Mouse (Mus musculus): Measurements from ENCODE around the gene Slc45a3. TPM values are rescaled to one million over a fixed set of nuclear protein-coding genes. Genes with fewer than 3 reads are reported as not detected.

The Slc45a3 gene
- under 1 TPM; 0.72 to 0.89 TPM for total RNA-seq (2021)
- long read RNA-seq, partial matches to known transcripts, result 0 of 1 reads
- long read RNA-seq, other reads (novel, unspliced or antisense), result 0 of 1 reads

DNA sequence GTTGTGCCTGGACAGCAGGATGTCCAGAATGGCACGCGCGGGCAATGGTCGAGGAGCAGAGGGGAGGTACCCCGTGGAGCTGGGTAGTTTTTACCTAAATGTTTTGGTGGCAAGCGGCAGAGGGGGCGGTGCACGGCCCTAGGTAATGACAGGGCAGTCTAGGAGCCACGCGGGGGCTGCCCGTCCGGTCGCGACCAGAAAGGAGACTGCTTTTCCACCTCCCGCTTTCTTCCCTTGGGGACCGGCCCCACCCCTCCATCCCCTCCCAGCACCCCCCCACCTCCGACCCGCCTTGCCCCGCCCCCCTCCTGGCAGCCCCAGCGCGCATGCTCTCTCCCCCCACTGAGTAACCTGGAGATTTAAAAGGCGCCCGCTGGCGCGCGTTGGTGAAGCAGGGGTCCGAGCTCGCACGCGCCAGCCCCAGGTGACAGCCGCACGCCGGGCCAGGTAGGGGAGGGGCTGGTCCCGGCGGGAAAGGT lies at the start of gene Slc45a3:
Gene Slc45a3 (plus strand): TSS at position 362 of the 479 bp plus-strand sequence.
- DNase-seq (ENCODE audit: low spot score in 2 of 2), result no peak

DNA sequence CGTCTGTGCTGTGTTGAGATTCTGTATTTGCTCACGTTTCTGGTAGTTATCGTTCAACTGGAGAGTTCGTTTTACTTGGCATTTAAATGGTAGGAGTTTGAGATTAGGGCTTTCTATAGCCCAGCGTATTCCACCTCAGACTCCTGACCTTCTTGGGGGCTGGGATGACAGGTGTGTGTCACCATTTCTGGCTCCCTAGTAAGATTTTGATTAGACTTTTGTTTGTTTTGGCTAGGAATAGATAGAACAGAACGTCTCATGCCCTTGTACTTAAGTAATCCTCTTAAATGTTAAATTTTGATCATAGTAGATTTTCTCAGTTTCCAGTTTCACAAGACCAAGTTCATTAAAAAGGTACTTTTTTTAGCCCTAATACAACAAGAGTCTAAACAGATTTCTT lies 45.1 kb upstream of the Slc45a3 start:
- no peak for DNase-seq (ENCODE audit: low spot score in 2 of 2)

DNA sequence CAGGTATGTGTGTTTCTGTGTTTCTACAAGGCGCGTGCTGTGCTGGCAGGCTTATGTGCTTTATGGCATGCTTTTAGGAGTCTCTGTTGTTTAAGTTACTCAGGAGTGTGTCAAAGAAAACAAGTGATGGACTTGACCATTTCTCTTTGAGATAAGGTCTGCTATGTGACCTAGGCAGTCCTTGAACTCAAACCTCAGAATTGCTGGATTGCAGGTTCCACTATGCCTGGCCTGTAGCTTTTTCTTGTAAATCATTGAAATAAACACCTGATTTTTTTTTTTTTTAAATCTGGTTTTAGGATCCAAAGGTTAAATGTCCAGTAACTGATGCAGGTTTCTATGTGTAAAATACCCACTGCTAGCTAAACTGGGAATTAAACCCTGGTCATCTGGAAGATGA lies 43.7 kb upstream of the Slc45a3 start:
- no peak for DNase-seq (ENCODE audit: low spot score in 2 of 2)

DNA sequence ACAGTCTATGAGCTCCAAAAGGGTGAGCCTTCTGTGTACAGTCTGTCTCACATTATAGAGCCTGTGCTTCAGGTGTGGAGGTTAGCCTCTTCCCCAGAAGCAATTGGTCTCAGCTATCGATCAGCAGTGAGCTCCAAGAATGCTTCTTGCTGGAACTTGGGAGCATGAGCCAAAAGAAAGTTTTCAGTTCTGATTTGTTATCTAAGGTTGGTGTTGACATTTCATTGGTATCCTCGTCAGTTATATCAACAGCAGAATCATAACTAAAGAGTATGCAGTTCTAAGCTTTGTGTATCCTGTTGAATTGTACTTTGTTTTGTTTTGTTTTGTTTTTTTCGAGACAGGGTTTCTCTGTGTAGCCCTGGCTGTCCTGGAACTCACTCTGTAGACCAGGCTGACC lies 40.7 kb upstream of the Slc45a3 start:
- no peak for DNase-seq (ENCODE audit: low spot score in 2 of 2)

DNA sequence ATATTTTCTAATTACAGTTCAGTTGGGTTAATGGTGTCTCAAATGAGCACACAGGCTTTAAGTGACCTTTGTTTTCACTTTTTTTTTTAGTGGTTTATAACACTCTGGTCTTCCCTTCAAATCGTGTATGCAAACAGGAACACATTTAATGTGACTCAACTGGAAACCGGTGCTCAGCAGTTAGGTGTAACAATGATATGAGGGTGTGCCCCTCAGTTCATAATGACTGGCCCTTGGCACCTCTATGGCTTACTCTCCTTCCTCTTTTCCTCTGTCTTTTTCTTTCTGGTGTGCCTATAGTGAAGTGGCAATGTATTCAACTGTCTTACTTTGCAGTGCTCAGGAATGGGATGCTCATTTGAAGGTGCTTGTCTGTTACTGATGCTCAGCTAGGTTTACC lies 29.3 kb upstream of the Slc45a3 start:
- no peak for DNase-seq (ENCODE audit: low spot score in 2 of 2)

DNA sequence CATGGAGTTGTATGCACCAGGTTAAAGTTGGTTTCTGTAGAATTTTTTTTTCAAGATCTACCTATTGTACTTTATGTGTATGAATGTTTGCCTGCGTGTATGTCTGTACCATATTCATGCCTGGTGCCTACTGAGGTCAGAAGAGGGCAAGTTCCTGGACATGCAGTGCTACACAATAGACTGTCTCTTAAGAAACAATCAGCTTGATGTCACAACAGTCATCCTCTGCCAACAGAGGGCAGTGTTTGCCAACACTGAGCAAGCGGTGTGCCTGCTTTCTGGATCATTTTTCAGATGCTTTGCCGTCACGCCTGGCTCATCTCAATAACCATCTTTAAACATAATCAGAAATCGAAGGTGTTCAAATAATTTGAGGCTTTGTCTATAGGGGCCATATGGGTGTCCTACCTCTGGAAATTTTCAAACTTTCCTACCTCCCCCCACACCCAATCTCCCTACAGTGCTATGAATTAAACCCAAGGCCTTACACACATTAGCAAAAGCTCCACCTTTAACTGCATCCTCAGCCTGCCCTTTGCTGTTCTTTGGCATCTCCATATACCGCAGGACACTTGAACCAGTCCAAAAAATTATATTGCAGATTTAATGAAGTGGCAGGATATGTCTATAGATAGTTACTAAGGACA lies 25.0 kb upstream of the Slc45a3 start:
- DNase-seq (ENCODE audit: low spot score in 2 of 2), result peak; percentile 50 to 85

DNA sequence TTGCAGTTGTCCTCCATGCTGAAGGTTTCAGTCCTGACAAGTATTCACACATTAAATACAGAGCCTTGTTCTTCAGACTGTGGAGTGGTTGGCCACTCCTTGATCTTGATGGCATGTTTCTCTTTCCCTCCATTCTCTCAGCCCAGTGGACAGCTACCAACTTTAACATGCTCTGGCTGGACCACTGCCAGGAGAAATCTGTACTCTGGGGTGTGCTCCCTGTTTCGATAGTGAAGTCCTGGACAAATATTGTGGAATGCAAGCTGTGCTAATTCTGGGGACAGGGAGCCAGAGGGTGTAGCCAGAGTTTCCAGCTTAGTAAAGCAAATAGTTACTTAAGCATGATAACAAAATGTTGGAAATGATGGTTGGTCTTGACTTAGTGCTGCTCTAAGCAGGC lies 24.0 kb upstream of the Slc45a3 start:
- no peak for DNase-seq (ENCODE audit: low spot score in 2 of 2)

DNA sequence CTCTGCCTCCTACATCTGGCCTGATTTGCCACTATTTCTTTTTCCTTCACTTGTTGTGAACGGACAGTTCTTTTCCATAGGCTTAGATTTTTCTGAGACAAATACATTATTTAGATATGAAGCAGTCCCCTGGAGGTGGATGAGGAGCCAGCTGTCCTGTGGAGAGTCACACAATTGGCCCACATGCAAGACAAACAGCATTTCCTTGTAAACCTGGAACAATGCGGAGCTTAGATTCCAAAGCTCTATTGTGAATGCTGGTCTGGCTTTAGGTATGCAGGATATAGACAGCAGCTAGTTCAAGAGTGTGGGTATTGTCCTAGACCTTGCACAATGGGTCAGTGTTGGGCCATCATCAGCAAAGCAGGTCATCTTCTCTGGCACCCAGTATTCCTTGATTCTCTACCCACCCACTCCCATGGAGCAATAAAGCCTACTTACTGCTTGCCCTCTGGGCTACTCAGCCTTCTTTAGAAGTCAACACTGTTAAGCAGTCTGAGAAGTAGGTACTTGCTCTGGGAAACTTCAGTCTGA lies 22.0 kb upstream of the Slc45a3 start:
- no peak for DNase-seq (ENCODE audit: low spot score in 2 of 2)

DNA sequence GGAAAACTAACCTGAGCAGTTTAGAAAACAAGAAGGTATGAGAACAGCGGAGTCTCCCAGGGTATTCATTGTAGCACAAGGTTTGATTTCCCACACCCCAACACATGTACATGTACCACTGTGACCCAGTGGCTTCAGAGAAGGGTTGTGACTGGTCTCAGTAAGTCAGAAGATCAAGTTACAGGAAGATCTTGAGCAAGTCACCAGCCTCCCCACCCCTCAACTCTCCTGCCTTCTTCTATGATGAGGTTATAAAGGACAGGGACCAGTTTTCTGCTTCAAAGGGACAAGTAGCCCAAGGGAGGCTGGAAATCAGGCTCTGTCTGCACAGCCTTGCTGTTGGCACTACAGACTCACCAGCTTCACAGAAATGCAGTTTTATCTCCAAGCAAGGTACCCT lies 21.3 kb upstream of the Slc45a3 start:
- DNase-seq (ENCODE audit: low spot score in 2 of 2), result no peak

DNA sequence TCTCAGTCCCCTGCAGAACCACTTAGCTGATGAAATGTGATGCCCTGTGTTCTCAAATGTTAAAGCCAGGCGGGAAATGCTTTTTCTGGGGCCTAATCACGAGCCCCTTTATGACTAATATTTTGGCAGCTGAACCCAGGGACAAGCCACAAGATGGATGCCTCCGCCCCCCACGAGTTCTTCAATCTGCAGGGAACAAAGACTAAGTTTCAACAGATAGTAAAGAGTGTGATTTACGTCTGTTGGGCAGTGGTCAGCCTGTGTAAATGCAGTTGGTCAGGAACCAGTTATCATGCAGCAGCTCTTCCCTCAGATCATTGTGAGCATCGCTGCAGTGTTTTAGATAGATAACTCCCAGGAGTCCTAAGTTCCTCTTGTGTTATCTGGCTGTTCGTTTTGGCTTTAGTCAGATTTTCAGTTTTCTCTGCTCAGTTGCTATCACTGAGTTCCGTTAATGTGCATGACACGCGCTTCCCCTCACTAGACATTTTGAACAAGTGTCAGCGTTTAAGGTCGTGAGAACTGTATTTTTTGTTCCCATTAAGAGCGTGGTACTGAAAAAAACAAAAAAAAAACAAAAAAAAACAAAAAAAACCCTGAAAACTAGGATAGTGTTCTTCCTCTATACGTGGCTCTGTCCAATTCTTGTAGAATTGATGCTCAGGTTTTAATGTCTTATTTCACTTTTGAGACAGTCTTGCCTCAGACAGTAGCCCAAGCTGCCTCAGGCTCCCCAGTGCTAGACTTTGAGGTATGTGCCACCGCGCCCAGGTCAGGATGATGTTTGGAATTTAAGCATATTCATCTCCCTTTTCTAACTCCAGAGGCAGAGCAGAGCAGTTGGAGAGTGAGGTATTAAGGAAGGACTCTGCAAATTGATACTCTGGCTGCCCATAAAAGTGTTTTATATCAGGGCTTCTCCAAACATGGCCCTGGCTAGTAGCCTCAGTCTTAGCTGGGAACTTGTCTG lies 19.9 kb upstream of the Slc45a3 start:
- DNase-seq (ENCODE audit: low spot score in 2 of 2), result no peak

DNA sequence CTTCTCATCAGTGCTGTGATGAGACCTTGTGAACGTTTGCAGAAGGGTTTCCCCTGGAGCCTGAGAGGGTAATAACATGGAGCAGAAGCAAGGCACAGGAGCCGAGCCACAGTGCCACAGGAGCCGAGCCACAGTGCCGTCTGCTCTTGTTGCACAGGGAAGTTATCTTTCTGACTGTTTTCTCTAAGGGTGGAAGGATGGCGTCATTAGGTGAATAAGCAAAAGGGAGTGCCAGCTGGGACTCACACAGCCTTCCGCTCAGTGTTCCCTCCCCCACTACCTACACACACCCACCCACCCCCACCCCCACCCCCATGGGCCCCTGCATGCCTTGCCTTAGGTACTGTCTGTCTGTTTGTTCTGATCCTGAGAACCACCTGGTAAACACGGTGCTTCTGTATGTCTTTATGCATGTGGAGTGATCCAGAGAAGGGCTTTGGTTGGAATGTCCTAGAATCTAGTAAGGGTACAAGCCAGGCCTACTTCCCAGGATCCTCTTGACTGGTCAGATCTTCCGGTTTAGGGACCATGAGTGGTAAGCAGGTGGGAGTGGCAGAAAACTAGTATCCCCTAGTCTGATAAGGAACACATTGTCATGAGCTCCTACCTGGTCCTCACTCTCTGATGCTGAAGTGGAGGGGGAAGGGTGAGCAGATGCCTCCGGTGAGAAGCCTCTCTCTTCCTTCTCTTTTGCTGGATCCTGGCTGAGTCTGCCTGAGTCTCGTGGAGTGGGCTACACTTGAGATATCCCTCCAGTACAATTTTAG lies 16.9 kb upstream of the Slc45a3 start:
- no peak for DNase-seq (ENCODE audit: low spot score in 2 of 2)

DNA sequence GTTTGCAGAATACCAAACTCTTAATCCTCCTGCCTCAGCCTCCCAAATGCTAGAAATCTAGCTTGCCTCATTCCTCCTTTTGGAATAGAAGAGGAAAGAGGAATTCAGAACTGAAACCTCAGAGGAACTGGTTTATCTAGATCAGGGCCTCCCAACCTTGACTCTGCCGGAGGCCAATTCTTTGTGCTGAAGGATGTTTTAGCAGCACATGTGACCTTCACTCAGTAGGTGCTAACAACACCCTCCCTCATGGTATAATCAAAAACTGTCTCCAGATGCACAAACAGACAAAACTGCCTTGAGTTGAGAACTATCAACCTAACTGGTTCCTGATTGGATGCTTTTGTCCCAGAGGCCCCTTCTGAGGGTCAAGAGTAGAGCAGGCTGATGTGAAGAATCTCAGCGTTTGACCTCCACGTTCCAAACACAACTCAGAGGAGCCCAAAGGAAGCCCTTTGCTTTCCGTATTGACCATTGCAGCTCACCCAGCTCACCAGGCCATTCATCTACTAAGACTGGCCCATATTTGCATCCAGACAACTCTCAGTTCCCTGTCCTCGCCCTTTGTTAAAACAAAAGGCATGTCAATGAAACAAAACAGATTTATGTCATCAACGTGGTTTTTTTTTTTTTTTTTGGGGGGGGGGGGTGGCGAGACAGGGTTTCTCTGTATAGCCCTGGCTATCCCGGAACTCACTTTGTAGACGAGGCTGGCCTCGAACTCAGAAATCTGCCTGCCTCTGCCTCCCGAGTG lies 16.1 kb upstream of the Slc45a3 start:
- no peak for DNase-seq (ENCODE audit: low spot score in 2 of 2)

DNA sequence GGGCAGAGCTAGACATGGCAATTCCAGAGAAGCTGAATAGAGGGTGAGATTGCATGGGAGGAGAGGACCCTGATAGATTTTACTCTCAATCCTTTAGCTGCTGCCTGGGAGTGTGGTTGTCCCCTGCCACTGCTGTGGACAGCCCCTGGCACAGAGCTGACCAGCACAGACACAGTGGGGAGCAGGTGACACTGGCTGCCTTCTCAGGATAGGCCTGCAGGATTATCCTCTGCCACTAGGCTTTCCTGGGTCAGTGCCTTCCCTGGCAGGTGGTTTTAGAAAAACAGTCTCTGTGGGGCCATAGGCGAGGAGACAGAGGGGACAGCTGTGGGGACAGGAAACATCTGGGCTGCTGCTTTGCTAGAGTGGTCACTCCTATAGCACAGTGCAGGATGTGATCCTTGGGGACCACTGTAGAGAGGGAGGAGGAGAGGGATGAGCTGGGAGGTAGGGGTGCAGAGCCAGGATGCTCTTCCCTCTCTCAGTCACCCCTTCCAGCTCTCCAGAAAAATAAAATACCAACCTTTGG lies 14.7 kb upstream of the Slc45a3 start:
- DNase-seq (ENCODE audit: low spot score in 2 of 2), result no peak

DNA sequence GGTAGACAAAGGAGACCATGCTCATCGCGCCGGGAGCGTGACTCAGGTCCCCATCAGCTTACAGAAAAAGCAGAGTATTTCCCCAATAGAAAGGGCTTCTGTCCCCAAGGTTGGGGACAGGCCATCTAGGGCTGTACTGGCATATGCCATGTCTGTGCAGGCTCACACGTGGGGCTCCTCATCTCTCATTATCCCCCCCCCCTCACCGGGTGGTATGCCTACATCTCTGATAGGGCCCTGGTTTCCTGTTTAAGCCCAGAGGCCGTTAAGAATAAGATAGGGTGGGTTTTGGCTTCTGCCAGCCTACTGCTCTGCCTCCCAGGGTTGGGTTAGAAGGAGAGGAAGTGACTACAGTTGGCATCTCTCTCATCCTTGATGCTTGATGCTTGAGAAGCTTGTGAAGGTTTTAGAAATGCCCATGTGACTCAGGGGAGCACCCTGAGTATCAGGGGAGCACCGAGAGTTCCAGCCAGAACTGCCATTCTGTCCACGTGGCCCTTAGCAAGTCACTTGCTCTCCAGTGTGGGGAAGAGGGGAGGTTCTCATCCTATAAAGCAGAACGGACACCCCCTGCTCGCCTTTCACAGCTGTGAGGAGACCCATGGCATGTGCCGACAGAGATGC lies 8.4 kb upstream of the Slc45a3 start:
- no peak for DNase-seq (ENCODE audit: low spot score in 2 of 2)

DNA sequence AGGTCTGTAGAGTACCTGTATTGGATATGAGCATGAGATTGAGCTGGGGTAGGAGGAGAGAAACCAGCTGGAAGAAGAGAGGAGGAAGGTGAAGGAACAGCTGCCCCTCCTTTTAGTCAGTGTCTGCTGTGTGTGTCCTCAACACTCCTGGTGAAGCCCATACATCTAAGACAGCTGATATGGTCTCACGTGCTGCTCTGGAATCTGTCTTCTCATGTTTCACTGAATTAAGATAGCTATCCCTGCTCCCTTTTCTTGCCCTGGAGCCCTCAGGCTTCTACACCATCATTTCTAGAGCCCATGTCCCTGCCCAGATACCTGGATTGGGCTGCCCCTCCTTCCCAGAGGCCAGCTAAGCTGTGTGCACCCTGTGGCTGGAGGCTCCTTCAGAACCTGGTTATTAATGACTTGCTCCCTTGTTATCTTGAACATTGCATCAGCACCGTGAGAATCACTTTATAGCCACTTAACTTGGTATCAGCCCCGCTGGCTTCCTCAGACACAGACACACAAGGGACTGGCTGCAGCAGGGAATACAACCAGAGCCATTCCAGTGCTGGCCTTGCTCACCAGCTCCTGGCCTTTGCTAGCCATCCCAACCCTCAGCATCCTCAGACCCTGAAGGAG lies 7.5 kb upstream of the Slc45a3 start:
- DNase-seq (ENCODE audit: low spot score in 2 of 2), result no peak

DNA sequence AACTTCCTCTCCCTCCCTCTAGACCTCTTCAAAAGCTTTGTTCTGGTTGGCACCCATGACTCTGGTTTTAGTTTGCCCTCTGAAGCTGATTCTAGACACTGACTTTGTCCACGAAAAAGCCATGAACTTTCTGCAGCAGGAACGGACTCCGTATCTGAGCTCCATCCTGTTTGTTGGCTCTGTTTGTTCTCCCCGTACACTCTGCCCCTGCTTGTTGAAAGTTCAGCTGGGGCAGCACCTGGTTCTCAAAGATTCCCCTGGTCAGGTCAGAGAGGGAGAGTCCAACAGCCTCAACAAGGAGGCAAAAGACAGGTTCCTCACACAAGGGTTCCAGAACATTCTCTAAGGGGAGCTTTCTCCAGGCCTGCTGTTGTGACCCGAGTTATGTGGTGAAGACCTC lies 5.4 kb upstream of the Slc45a3 start:
- no peak for DNase-seq (ENCODE audit: low spot score in 2 of 2)

DNA sequence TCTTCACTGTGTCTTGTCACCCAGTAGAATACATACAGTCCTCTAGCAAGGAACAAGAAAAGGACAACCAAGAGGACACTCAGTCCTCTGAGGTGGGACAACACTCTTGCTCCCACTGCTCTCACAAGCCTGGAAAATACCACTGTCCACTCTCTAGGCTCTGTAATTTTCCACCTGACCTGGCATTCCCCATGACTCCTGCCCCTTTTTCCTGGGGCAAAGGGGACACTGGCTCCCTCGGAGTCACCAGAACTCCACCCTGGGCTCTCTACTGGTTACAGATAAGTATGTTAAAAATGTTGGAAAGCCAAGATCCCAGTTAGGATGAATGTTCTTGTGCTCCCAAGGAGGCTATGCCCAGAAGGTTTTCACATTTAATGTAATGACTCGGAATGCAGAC lies 1.8 kb upstream of the Slc45a3 start:
- DNase-seq (ENCODE audit: low spot score in 2 of 2), result no peak

DNA sequence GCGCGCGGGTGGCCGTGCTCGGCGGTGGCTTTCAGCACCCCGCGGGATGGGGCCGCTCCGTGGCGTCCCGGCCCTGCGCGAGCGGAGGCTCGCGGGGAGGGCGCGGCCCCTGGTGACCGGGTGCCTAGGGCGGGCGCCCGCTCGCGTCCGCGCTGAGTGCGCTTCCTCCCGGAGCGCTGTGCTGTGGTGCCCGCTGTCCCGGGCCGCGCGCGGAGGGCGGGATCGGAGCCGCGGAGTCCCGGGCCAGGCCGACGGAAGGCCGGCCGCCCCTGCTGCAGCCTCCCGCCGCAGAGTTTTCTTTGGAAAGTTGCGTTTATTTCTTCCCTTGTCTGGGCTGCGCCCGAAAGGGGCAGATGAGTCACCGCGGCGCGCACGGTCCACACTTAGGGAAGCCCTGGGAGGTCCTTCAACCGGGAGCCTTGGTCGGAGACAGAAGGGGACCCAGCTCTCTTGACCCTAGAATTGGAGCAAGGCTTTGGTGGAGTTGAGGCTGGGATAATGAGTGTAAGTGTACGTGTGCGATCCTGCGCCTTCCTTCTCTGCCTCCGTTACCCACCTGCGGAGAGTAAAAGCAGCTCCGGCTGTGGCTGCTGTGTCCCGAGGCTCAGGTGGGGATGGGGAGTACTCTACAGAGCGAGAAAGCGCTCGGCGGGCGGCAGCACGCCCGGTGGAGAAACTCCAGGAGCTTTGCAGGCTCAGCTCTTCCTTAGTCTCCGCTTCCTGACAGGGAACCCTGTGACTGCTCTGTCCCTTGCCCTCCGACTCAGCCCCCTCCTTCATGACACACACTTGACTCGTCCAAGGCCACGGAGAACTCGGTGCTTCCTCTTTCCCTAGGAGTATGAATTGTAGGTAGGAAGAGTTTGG lies 551 bp downstream of the Slc45a3 start:
- no peak for DNase-seq (ENCODE audit: low spot score in 2 of 2)

Measured in layer of hippocampus, adult 18-20 months (tissue).